Mouse (Mus musculus) erythroblast, embryonic 14.5 days (primary cell): ENCODE measurements around the gene Dhcr24. TPM values are rescaled to one million over a fixed set of nuclear protein-coding genes. Genes with fewer than 3 reads are reported as not detected.

Source experiments
- H3K27me3 ChIP-seq: 2 replicates; pipeline ENCODE4 v1.6.1; 2012; ENCODE audit warnings: inconsistent platforms; ENCODE audit not compliant: control insufficient read depth
- H3K36me3 ChIP-seq: 2 replicates; pipeline ENCODE4 v1.6.1; 2012; ENCODE audit warnings: mild to moderate bottlenecking, inconsistent platforms; ENCODE audit not compliant: control insufficient read depth
- H3K4me1 ChIP-seq: 2 replicates; pipeline ENCODE4 v1.6.1; 2012; ENCODE audit warnings: inconsistent platforms; ENCODE audit not compliant: control insufficient read depth
- H3K4me3 ChIP-seq: replicated peaks from 2 replicates; pipeline ENCODE3; 2012; ENCODE audit warnings: moderate library complexity, mild to moderate bottlenecking, inconsistent platforms
- H3K9me3 ChIP-seq: 2 replicates; pipeline ENCODE4 v1.6.1; 2012; ENCODE audit warnings: low read length, inconsistent platforms, mixed read lengths; ENCODE audit not compliant: control insufficient read depth
- GATA1 ChIP-seq: IDR thresholded peaks from 2 replicates; pipeline ENCODE4 v1.6.1; 2012; ENCODE audit warnings: low read length, inconsistent platforms, mixed read lengths
- TAL1 ChIP-seq: IDR thresholded peaks from 3 replicates; pipeline ENCODE4 v1.6.1; 2012; ENCODE audit warnings: low read length, inconsistent platforms, mixed read lengths
- polyA plus RNA-seq: library from polyadenylated mRNA; stranded (reverse); fragments of >175 nt; gene quantifications from 2 replicates; pipeline ENCODE4 v1.2.3, GENCODE M21; 2012

Gene Dhcr24
- polyA plus RNA-seq, 1 experiment = 0.81 TPM

GRCm38 (mm10) chr4:106614180-106614797 is 53.5 kb downstream of the Dhcr24 start:
- Histone ChIP-seq H3K36me3 (no peaks in the 10 kb centered on the region), H3K4me3 (peak overlapping the region; percentile 55), H3K4me1 (peaks cover 54% of the 10 kb centered on the region), H3K27me3 (peaks cover 32% of the 10 kb centered on the region), H3K9me3 (peaks cover 11% of the 10 kb centered on the region; the same call in 1 of the 2 replicates)
- no peak for TF ChIP-seq GATA1
- no peak for TF ChIP-seq TAL1

- Histone ChIP-seq H3K36me3 (no peaks in the 10 kb centered on the region), H3K27me3 (peaks cover 32% of the 10 kb centered on the region), H3K4me3 (no peak overlapping the region), H3K9me3 (peaks cover 11% of the 10 kb centered on the region; the same call in 1 of the 2 replicates), H3K4me1 (peaks cover 54% of the 10 kb centered on the region)
- TF ChIP-seq GATA1 (no peak), TAL1 (no peak)
Observed at GRCm38 (mm10) chr4:106614881-106615280, 54.0 kb downstream of the Dhcr24 start.

DNA sequence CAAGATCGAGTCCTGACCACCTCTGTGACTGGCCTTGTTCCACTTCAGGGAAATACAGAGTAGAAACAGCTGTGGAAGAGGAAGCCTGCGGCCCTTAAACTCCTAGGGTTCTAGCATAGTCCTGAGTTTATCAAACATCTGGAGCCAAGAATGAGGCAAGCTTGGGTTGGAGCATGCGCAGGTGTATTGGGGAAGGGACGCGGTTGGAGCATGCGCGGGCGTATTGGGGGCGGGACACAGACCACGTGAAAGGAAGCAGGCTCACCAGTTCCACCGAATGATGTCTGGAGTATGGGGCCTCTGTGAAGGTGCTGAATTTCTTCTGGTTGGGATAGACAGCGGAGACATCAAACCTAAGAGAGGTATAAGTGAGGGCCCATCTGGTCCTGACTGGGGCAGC is 54.8 kb downstream of the Dhcr24 start:
- no peak for TF ChIP-seq TAL1
- TF ChIP-seq GATA1 = no peak
- no peaks in the 10 kb centered on the region for H3K36me3 ChIP-seq
- no peak overlapping the region for H3K4me3 ChIP-seq
- peaks cover 11% of the 10 kb centered on the region; the same call in 1 of the 2 replicates for H3K9me3 ChIP-seq
- peaks cover 31% of the 10 kb centered on the region for H3K27me3 ChIP-seq
- peaks cover 54% of the 10 kb centered on the region for H3K4me1 ChIP-seq

DNA sequence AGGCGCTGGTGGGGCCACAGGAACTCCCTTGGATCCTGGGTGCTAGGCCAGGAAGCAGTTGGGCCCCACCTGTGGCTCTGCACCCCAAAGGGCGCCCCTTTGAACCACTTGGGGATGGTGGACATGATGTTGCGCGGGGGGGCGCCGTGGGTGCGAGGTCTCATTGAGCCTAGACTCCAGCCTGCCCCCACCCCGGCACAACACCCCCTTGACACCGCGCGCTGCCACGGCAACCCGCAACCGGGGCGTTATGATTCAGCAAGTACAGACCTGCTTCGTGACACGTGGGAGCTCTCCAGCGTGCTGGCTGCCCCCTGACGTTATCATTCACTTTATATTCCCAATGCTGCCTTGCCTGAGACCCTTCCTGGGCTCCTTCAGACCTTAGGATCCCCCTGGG is 56.2 kb downstream of the Dhcr24 start, which contains the start of gene Lexm:
TSS of gene Lexm (minus strand) at position 186 of the 400 bp plus-strand sequence.
- Histone ChIP-seq H3K27me3 (peaks cover 31% of the 10 kb centered on the region), H3K9me3 (peaks cover 5% of the 10 kb centered on the region; the same call in 1 of the 2 replicates), H3K36me3 (no peaks in the 10 kb centered on the region), H3K4me3 (peak within 1 kb of the TSS; percentile 6), H3K4me1 (peaks cover 52% of the 10 kb centered on the region)
- TF ChIP-seq TAL1 (no peak), GATA1 (no peak)

- Histone ChIP-seq H3K9me3 (no peaks in the 10 kb centered on the region; the same call in 1 of the 2 replicates), H3K36me3 (no peaks in the 10 kb centered on the region), H3K4me3 (no peak overlapping the region), H3K27me3 (peaks cover 49% of the 10 kb centered on the region), H3K4me1 (peaks cover 36% of the 10 kb centered on the region)
- TF ChIP-seq GATA1 = no peak
- no peak for TF ChIP-seq TAL1
Observed at GRCm38 (mm10) chr4:106618898-106619297, 58.1 kb downstream of the Dhcr24 start.

DNA sequence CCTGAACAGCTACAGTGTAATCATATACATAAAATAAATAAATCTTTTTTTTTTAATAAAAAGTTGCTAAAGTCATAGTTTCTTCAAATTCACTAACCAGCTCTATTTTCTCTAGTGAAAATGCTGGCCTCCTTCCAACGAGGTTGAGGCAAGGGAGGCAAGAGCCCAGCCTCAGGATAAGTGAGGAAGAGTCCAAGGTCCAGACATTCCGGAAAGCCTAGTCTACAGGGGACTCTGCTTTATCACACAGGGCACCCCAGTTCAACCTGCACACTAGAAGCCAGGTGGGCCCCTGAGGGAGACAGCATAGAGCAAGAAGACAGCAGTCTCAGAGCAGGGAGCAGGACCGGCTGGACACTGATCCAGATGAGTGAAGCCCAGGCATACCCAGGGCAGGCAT is 60.6 kb downstream of the Dhcr24 start:
- H3K4me3 ChIP-seq = no peak overlapping the region
- H3K9me3 ChIP-seq = no peaks in the 10 kb centered on the region
- peaks cover 15% of the 10 kb centered on the region for H3K4me1 ChIP-seq
- H3K27me3 ChIP-seq = peaks cover 42% of the 10 kb centered on the region
- H3K36me3 ChIP-seq = no peaks in the 10 kb centered on the region
- TF ChIP-seq GATA1 (no peak), TAL1 (no peak)

GRCm38 (mm10) chr4:106622030-106622493 is 61.2 kb downstream of the Dhcr24 start, which contains the start of gene Ttc22:
Gene Ttc22 (plus strand): TSS chr4:106622432.
- H3K9me3 ChIP-seq = no peaks in the 10 kb centered on the region
- H3K36me3 ChIP-seq = no peaks in the 10 kb centered on the region
- H3K4me3 ChIP-seq = no peak within 1 kb of the TSS
- H3K4me1 ChIP-seq = peaks cover 10% of the 10 kb centered on the region
- H3K27me3 ChIP-seq = peaks cover 39% of the 10 kb centered on the region
- TF ChIP-seq GATA1 = no peak
- TF ChIP-seq TAL1 = no peak

GRCm38 (mm10) chr4:106622712-106623111 is 61.9 kb downstream of the Dhcr24 start:
- peaks cover 35% of the 10 kb centered on the region for H3K27me3 ChIP-seq
- H3K4me1 ChIP-seq = peaks cover 3% of the 10 kb centered on the region
- H3K4me3 ChIP-seq = no peak overlapping the region

GRCm38 (mm10) chr4:106624271-106624670 is 63.4 kb downstream of the Dhcr24 start:
- Histone ChIP-seq H3K4me1 (no peaks in the 10 kb centered on the region), H3K27me3 (peaks cover 32% of the 10 kb centered on the region), H3K9me3 (no peaks in the 10 kb centered on the region), H3K36me3 (no peaks in the 10 kb centered on the region), H3K4me3 (no peak overlapping the region)
- no peak for TF ChIP-seq TAL1
- no peak for TF ChIP-seq GATA1

More at GRCm38 (mm10) chr4:106622712-106623111, 61.9 kb downstream of the Dhcr24 start:
- TF ChIP-seq TAL1 = no peak
- no peak for TF ChIP-seq GATA1
- H3K36me3 ChIP-seq = no peaks in the 10 kb centered on the region
- H3K9me3 ChIP-seq = no peaks in the 10 kb centered on the region
